Mouse (Mus musculus) adipose tissue, adult 10 weeks (tissue): ENCODE measurements around the gene Romo1. TPM values are rescaled to one million over a fixed set of nuclear protein-coding genes. Genes with fewer than 3 reads are reported as not detected.

ENCODE experiments used
- polyA plus RNA-seq: library from polyadenylated mRNA; stranded (reverse); fragments of 350-450 nt; fragmentation: Illumina TruSeq; extraction: RNeasy Lipid Tissue Mini Kit (QIAGEN cat#74804); gene quantifications from one replicate; pipeline ENCODE4 v1.2.3, GENCODE M21; 2014; ENCODE audit warnings: low read depth, low replicate concordance

Gene Romo1
- 219 TPM for polyA plus RNA-seq

DNA sequence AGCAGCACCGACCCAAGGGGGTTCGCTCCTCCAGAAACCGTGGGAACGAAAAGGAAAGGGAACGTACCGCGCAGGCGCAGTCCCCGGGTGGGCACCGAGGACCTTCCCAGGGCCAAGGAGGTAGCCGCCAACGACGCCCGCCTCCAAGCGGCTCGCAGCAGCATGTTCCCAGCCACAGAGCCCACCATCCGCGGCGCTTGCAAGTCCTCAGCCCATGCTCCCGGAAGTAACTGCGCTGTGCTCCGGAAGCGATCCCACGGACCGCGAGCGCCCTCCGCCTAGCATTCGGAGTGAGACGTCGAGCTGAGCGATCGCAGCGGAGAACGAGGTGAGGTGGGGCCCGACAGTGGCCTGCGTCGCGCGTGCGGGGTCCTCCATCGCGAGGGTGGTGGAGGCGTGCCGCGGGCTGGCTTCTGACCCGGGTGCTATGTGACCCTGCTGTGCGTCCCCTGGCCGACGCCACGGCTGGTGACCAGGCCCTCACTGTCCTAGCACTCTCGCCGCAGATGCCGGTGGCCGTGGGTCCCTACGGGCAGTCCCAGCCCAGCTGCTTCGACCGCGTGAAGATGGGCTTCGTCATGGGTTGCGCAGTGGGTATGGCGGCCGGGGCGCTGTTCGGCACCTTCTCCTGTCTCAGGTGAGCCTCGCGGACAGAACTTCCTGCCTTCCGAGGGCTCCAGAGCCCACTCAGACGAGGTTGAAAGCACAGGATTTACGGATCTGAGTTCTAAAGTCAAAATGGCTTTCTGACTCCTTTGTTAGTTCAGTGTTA, at the start of gene Romo1, which contains the start of gene Nfs1:
Gene Romo1, plus strand, starts transcription at position 87 of the 772 bp plus-strand sequence.
Gene Nfs1, minus strand, starts transcription at position 234 of the 772 bp plus-strand sequence.

DNA sequence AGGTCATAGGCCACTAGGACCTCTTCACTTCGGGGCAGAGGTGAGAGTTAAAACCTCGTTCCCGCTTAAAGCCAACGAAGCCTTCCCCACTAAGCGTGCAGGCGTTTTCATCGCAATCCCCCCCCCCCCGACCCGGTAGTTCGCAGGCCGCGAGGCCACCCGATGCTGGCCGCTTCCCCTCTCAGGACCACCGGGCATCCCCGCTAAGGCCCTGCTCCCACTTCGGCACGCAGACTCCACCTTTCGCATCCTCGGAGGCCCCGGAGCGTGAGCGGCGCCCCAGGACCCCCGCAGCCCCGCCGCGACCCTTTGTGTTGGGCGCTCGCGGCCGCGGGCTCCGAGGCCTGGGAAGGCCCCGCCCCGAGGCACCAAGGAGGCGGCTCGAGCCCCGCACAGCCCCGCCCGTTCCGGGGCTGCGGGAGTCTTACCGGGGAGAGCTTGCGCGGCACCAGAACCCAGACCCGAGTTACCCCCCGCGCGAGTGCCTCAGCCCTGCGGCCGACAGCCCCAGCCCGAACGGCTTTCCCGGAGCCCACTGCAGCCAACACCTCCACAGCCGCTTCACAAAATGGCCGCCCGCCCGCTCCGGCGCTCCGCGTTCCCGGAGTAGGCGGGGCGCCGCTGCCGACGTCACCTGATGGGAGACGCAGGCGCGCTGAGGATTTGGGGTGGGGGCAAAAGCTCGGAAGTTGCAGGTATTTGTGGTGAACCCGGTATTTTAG, 32.3 kb upstream of the Romo1 start, which contains the start of the genes Cpne1 and Rbm12:
Gene Cpne1, minus strand, starts transcription at position 608 of the 722 bp plus-strand sequence.
Gene Rbm12, minus strand, starts transcription at position 621 of the 722 bp plus-strand sequence.

GRCm38 (mm10) chr2:156126992-156127391, 16.8 kb upstream of the Romo1 start, which contains the start of gene Gm28036:
Gene Gm28036 (minus strand): TSS chr2:156127092.

DNA sequence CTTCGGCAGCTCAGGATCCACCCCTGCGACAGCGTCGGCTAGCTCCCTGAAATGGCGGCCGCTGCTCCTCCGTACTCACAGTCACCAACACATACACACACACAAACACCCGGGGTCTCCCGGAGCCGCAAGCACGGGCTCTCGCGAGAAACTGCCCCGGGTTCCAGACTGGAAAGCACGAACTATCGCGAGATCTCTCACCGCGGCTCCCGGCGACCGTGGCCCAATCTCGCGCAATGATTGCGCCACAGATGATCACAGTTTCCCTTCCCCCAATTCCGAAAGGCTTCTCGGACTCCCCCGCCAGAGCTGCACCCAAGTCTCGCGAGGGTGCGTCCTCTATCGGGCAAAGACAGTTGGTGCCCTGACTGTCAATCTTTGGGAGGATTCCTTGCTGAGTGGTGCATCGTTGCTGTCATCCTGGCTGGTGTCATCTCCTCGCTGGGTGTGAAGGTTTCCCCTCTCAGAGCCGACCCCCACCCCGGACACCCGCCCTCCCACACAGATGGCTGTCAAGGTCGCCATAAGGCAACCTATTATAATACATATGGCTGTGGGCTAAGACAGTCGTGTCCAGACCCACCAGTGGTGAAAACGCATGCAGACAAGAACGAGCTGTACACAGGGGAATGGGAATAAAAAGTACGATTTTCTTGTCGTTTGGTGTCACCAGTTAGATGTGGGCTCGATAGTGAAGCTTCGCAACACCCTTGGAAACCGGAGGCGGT, 36.4 kb downstream of the Romo1 start, which contains the start of gene Rbm39:
Gene Rbm39, minus strand, starts transcription at position 145 of the 728 bp plus-strand sequence.

Other genes starting within 250 kb of the Romo1 start
- gene Uqcc1, start 213.7 kb upstream of the Romo1 start, polyA plus RNA-seq = 50.0 TPM
- gene Gm15557, start 203.3 kb upstream of the Romo1 start, polyA plus RNA-seq = not detected
- 0.42 TPM for gene Gdf5, start 198.7 kb upstream of the Romo1 start, polyA plus RNA-seq
- 26.5 TPM for gene Cep250, start 187.6 kb upstream of the Romo1 start, polyA plus RNA-seq
- 3.1 TPM for gene 6430550D23Rik, start 136.1 kb upstream of the Romo1 start, polyA plus RNA-seq
- 199 TPM for gene Ergic3, start 136.0 kb upstream of the Romo1 start, polyA plus RNA-seq
- 5.1 TPM for gene Fer1l4, start 91.1 kb upstream of the Romo1 start, polyA plus RNA-seq
- gene Spag4, start 78.9 kb upstream of the Romo1 start, polyA plus RNA-seq = 7.4 TPM
- gene Cpne1, start 32.1 kb upstream of the Romo1 start, polyA plus RNA-seq = 29.0 TPM
- 9.8 TPM for gene Rbm12, start 32.1 kb upstream of the Romo1 start, polyA plus RNA-seq
- 12.3 TPM for gene Gm28036, start 16.9 kb upstream of the Romo1 start, polyA plus RNA-seq
- gene Nfs1, start 147 bp downstream of the Romo1 start, polyA plus RNA-seq = 44.4 TPM
- gene Rbm39, start 36.2 kb downstream of the Romo1 start, polyA plus RNA-seq = 182 TPM
- 15.1 TPM for gene Phf20, start 52.4 kb downstream of the Romo1 start, polyA plus RNA-seq
- 5.7 TPM for gene Cnbd2, start 168.3 kb downstream of the Romo1 start, polyA plus RNA-seq
- 39.8 TPM for gene Scand1, start 168.7 kb downstream of the Romo1 start, polyA plus RNA-seq